Mouse (Mus musculus) cortical plate, adult 2 months (tissue): ENCODE measurements at regions not wholly inside any gene's neighbourhood (a gene's known extent, or its start where the extent isn't known, plus 50 kb on each side); places are given as distances from the start of the nearest gene placed in this dataset.

ENCODE experiments used
- CTCF ChIP-seq: fragments of 200-500 bp; IDR thresholded peaks from 2 replicates; pipeline ENCODE4 v1.5.1; 2011; ENCODE audit warnings: mild to moderate bottlenecking, control low read depth, low read length; ENCODE audit not compliant: insufficient read depth; ENCODE audit errors: extremely low read depth
- POLR2A ChIP-seq: fragments of 200-500 bp; IDR thresholded peaks from 2 replicates; pipeline ENCODE4 v1.6.1; 2011; ENCODE audit warnings: mild to moderate bottlenecking, low read length, control low read depth; ENCODE audit not compliant: insufficient read depth; ENCODE audit errors: extremely low read depth

DNA sequence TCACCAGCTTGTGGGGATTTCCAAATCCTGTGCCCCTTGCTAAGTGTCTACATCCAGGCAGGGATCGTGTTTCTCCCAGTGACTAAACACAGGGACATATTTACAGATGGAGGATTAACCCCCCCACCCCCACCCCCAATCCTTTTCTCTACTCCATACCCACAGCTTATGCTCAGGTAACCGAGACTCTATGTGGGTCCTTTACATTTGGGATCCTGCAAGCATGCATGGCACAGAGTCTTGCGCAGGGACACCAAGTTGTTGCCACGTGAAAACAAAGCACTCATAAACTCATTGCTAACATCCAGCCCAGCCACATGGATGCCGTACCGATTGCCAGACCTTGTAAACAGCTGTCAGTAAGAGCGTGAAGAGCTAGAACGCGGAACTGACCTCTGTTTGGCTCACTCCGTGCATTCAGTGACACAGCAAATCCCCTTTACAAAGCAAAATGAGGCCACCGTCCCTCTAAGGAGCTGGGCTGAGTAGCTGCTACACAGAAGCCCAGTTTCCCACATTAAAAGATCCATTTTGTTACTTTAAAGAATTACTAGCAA, 1204.9 kb upstream of the A1bg start:
- no peak for TF ChIP-seq CTCF
- no peak for TF ChIP-seq POLR2A
